Mouse (Mus musculus) thymus, postnatal 0 days (tissue): Measurements from ENCODE around the gene Tstd1. TPM values are rescaled to one million over a fixed set of nuclear protein-coding genes. Genes with fewer than 3 reads are reported as not detected.

Source experiments
- DNase-seq: peaks from one replicate; pipeline ENCODE4 v3.0.0-alpha.2; 2015; ENCODE audit warnings: low spot score
- polyA plus RNA-seq: library from polyadenylated mRNA; unstranded; fragments of >200 nt; fragmentation: Nextera tagmentation; extraction: Ambion mirVana; gene quantifications from 2 replicates; pipeline ENCODE4 v1.2.1, GENCODE M21; 2015

The Tstd1 gene
- polyA plus RNA-seq, 1 experiment from 2014 or later, result 4.8 TPM

DNA sequence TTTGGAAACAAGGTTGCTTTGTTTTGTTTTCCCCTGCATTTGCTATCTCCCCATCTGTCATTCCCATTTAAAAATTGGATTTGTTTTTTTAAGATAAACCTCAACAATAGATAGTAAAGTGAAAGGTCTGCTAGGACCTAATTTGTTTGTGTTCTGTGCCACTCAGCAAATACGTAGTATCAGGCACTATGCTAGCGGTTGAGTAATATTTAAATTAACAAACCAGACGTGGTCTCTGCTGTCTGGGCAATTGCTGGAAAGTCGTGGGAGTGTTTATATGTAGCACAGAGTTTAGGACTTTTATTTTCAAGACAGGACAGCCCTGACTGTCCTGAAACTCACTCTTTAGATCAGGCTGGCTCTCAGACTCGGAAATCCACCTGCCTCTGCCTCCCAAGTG, 33.9 kb downstream of the Tstd1 start:
- DNase-seq, result no peak

GRCm38 (mm10) chr1:171452923-171453322, 34.3 kb downstream of the Tstd1 start:
- DNase-seq, result no peak

DNA sequence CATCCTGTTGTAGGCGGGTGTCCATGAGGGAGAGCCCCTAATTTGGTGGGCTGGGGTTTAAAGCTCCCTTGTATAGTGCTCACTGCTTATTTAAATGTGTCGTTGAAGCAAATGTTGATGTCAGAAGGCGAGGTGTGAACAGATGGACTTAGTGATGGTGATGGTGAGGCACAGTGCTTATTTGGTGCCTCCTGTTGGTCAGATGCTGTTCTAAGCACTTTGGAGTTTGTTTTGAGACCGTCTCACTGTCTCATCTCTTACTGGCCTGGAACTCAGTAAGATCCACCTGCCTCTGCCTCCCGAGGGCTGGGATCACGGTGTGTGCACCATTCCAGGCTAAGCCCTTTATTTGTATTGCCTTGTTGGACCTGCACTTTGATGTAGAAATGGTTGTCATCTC, 36.3 kb downstream of the Tstd1 start:
- no peak for DNase-seq

- DNase-seq, result no peak
Measured at GRCm38 (mm10) chr1:171457568-171457967, 38.9 kb downstream of the Tstd1 start.

DNA sequence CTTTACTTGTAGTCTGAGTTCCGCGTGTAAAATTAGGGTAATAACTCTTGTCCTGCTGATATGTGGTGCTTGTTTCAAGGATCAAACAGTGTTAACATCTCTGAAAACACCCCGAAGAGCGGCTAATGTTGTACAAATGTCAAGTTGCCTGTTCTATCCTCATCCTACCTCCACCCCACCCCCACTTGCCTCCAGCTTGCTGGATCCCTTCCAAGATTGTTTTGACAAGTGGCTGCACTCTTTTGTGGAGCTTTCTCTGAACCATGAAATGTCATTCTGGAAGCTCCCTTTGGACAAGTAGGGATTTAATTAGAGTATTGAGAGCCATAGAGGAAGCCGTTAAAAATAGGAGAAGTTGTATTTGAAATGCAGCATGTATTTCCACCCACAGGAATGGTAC, 41.1 kb downstream of the Tstd1 start:
- no peak for DNase-seq

- no peak for DNase-seq
Measured at GRCm38 (mm10) chr1:171460551-171461503, 42.2 kb downstream of the Tstd1 start.

DNA sequence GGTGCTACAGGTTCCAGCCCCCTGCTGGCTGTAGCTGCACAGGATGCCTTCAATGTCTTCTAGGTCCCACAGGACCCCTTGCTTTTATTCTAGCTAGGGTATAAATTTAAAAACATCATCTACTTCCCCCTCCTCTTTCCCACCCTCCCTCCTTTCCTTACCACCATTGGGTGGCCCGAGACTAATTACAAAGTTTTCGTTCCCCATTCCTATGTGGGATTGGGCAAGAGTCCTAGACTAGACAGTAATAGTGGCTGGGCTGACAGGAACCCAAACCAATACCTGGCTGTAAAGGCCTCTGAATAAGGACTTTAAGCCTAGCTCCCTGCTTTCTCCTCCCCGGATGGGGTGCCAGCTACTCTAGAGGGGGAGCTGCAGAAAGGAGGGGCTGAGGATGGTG, 44.5 kb downstream of the Tstd1 start:
- DNase-seq, result no peak

DNA sequence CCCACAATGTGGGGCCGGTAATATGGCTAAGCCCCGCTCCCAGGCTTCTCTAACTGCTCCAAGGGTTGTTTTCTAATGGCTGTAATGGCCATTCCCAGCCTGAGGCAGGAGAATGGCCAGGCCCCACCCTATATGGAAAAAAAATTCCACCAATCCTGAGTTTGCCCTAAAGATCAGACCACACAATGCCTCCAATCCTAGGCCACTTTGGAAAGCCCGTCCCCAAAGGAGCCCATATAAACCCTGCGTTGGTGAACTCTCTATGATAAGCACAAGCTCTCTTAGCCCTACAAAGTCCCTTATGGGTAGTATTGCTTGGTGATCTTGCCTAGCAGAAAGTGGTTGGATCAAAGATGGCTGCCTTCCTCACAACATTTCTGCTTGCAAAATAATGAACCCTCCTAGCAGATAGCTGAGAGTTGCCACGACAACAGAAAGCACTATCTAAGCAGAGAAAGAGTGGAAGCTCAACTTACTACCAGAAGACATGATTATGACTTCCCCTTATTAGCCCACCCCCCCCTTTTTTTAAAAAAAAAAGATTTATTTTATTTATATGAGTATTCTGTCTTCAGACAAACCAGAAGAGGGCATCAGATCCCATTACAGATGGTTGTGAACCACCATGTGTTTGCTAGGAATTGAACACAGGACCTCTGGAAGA, 47.2 kb downstream of the Tstd1 start:
- no peak for DNase-seq

GRCm38 (mm10) chr1:171466565-171466964, 47.9 kb downstream of the Tstd1 start:
- DNase-seq, result no peak

- DNase-seq, result no peak
Measured at GRCm38 (mm10) chr1:171469678-171470077, 51.0 kb downstream of the Tstd1 start.

Other genes with a start within 250 kb of the Tstd1 start
- 2.3 and 2.7 TPM in 2 replicates for gene Pcp4l1, start 222.6 kb upstream of the Tstd1 start, polyA plus RNA-seq
- gene Nr1i3, start 204.9 kb upstream of the Tstd1 start, polyA plus RNA-seq, result 0.14 and 0.17 TPM in 2 replicates
- gene Tomm40l, start 196.4 kb upstream of the Tstd1 start, polyA plus RNA-seq, result 23.7 and 25.8 TPM in 2 replicates
- gene Apoa2, start 193.8 kb upstream of the Tstd1 start, polyA plus RNA-seq, result 4.0 and 5.1 TPM in 2 replicates
- 93.8 and 97.1 TPM in 2 replicates for gene Fcer1g, start 184.5 kb upstream of the Tstd1 start, polyA plus RNA-seq
- 0.68 and 0.86 TPM in 2 replicates for gene Adamts4, start 168.5 kb upstream of the Tstd1 start, polyA plus RNA-seq
- 215 and 218 TPM in 2 replicates for gene Ndufs2, start 167.5 kb upstream of the Tstd1 start, polyA plus RNA-seq
- gene B4galt3, start 148.5 kb upstream of the Tstd1 start, polyA plus RNA-seq, result 43.9 and 50.6 TPM in 2 replicates
- gene Ppox, start 137.7 kb upstream of the Tstd1 start, polyA plus RNA-seq, result 34.2 and 34.3 TPM in 2 replicates
- gene Usp21, start 130.9 kb upstream of the Tstd1 start, polyA plus RNA-seq, result 39.5 and 42.7 TPM in 2 replicates
- 109 and 111 TPM in 2 replicates for gene Ufc1, start 123.8 kb upstream of the Tstd1 start, polyA plus RNA-seq
- gene Dedd, start 89.7 kb upstream of the Tstd1 start, polyA plus RNA-seq, result 44.2 and 47.8 TPM in 2 replicates
- gene Nit1, start 73.2 kb upstream of the Tstd1 start, polyA plus RNA-seq, result 39.0 and 44.0 TPM in 2 replicates
- 87.5 and 92.2 TPM in 2 replicates for gene Pfdn2, start 73.2 kb upstream of the Tstd1 start, polyA plus RNA-seq
- gene Klhdc9, start 58.1 kb upstream of the Tstd1 start, polyA plus RNA-seq, result 0.76 and 1.4 TPM in 2 replicates
- gene Nectin4, start 48.8 kb upstream of the Tstd1 start, polyA plus RNA-seq, result 0.91 and 1.1 TPM in 2 replicates
- 64.2 and 73.2 TPM in 2 replicates for gene Arhgap30, start 29.9 kb upstream of the Tstd1 start, polyA plus RNA-seq
- gene Usf1, start 7.6 kb upstream of the Tstd1 start, polyA plus RNA-seq, result 80.7 and 90.6 TPM in 2 replicates
- 15.4 and 22.7 TPM in 2 replicates for gene F11r, start 18.7 kb downstream of the Tstd1 start, polyA plus RNA-seq
- 18.7 and 20.4 TPM in 2 replicates for gene Alyref2, start 84.6 kb downstream of the Tstd1 start, polyA plus RNA-seq
- gene Itln1, start 116.4 kb downstream of the Tstd1 start, polyA plus RNA-seq, result 2.2 and 2.8 TPM in 2 replicates
- 3.2 and 4.2 TPM in 2 replicates for gene Cd244a, start 140.3 kb downstream of the Tstd1 start, polyA plus RNA-seq
- gene Ly9, start 188.5 kb downstream of the Tstd1 start, polyA plus RNA-seq, result 22.4 and 22.7 TPM in 2 replicates
- gene Slamf7, start 234.2 kb downstream of the Tstd1 start, polyA plus RNA-seq, result 4.1 and 4.7 TPM in 2 replicates